Mouse (Mus musculus): Measurements from ENCODE around the gene Osbpl10. TPM values are rescaled to one million over a fixed set of nuclear protein-coding genes. Genes with fewer than 3 reads are reported as not detected.
A peak's percentile ranks its signal among the peaks of the same experiment; 100 is the strongest.

Gene Osbpl10
- polyA plus RNA-seq, 1 experiment: 8.3 TPM

DNA sequence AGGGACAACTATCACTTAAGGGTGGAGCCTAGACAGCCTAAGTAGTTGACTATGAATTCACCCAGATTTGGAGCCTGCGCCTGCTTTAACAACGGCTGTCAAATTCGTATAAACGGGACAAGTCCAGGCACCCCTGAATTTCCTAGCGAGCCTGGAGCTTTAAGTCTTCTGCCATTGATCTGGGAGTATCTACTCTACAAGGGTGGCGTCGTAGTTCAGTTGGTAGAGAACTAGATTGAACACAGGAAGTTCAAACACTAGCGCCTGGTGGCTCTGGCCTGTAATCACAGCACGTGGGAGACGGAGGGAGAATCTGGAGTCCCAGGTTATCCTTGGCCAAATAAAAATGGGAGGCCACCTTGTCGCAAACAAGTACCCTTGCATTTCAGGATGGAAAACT is 44.1 kb upstream of the Osbpl10 start:
- Histone ChIP-seq H3K9ac (ENCODE audit: low read depth, poor library complexity, severe bottlenecking) (no peak overlapping the region), H3K27me3 (ENCODE audit: control insufficient read depth, insufficient read depth, low read length, poor library complexity, severe bottlenecking) (no peaks in the 10 kb centered on the region), H3K4me1 (ENCODE audit: control insufficient read depth, insufficient read depth, low read length) (peaks cover 2% of the 10 kb centered on the region), H3K4me3 (ENCODE audit: low read depth, low read length) (peak overlapping the region; percentile 29), H3K9me3 (replicated peaks; ENCODE audit: control insufficient read depth, insufficient read depth, low read length, poor library complexity, severe bottlenecking) (no peaks in the 10 kb centered on the region), H3K36me3 (ENCODE audit: control insufficient read depth, insufficient read depth, low read length, poor library complexity, severe bottlenecking) (no peaks in the 10 kb centered on the region), H3K27ac (ENCODE audit: insufficient read depth, low read length) (no peak overlapping the region)
- no peak for TF ChIP-seq EP300 (IDR thresholded peaks at IDR 0.05; ENCODE audit: insufficient read depth, low read depth, low read length)
- TF ChIP-seq POLR2A (IDR thresholded peaks at IDR 0.05; ENCODE audit: insufficient read depth, low read length): no peak
- no peak for TF ChIP-seq CTCF (IDR thresholded peaks at IDR 0.05; ENCODE audit: low read depth, low read length)

DNA sequence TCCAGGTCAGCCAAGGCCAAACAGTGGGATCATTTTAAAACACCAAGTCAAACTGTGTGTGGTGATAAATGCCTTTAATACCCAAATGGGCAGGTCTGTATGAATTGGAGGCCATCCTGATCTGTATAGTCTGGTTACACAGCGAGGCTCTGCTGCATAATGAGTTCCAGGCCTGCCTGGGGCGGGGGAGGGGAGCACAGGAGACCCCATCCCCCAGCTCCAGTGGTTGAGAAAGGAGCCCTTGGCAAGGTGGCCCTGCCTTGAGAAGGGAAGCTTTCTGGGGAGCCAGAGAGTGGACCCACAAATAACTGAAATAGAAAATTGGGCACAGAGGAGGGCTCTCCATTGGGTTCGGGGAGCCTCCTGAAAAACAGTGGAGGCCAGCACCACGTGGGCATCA is 43.0 kb upstream of the Osbpl10 start:
- H3K4me1 ChIP-seq (ENCODE audit: control insufficient read depth, insufficient read depth, low read length): peaks cover 2% of the 10 kb centered on the region
- H3K36me3 ChIP-seq (ENCODE audit: control insufficient read depth, insufficient read depth, low read length, poor library complexity, severe bottlenecking): no peaks in the 10 kb centered on the region
- no peaks in the 10 kb centered on the region for H3K9me3 ChIP-seq (replicated peaks; ENCODE audit: control insufficient read depth, insufficient read depth, low read length, poor library complexity, severe bottlenecking)
- H3K4me3 ChIP-seq (ENCODE audit: low read depth, low read length): no peak overlapping the region
- H3K9ac ChIP-seq (ENCODE audit: low read depth, poor library complexity, severe bottlenecking): no peak overlapping the region
- H3K27ac ChIP-seq (ENCODE audit: insufficient read depth, low read length): no peak overlapping the region
- no peaks in the 10 kb centered on the region for H3K27me3 ChIP-seq (ENCODE audit: control insufficient read depth, insufficient read depth, low read length, poor library complexity, severe bottlenecking)
- TF ChIP-seq CTCF (IDR thresholded peaks at IDR 0.05; ENCODE audit: low read depth, low read length) (no peak), POLR2A (IDR thresholded peaks at IDR 0.05; ENCODE audit: insufficient read depth, low read length) (no peak)

DNA sequence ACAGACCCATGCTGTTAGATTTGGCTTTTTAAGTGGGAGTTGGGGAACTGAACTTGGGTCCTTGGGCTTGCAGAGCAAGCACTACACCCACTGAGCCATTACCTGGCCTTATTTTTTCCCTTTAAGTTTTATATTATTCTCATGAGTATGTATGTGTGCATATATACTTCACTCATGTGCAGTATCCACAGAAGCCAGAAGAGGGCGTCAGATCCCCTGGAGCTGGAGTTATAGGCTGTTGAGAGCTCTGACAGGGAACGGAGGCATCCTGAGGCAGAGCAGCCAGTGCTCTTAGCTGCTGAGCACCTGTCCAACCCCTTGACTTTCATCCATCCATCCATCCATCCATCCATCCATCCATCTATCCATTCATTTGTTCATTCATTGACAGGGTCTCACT is 41.7 kb upstream of the Osbpl10 start:
- H3K4me1 ChIP-seq (ENCODE audit: control insufficient read depth, insufficient read depth, low read length): peaks cover 2% of the 10 kb centered on the region
- TF ChIP-seq CTCF (IDR thresholded peaks at IDR 0.05; ENCODE audit: low read depth, low read length): peak; percentile 10
- TF ChIP-seq EP300 (IDR thresholded peaks at IDR 0.05; ENCODE audit: insufficient read depth, low read depth, low read length): no peak
- H3K27ac ChIP-seq (ENCODE audit: insufficient read depth, low read length): no peak overlapping the region
- no peak overlapping the region for H3K9ac ChIP-seq (ENCODE audit: low read depth, poor library complexity, severe bottlenecking)
- no peak overlapping the region for H3K4me3 ChIP-seq (ENCODE audit: low read depth, low read length)
- H3K36me3 ChIP-seq (ENCODE audit: control insufficient read depth, insufficient read depth, low read length, poor library complexity, severe bottlenecking): no peaks in the 10 kb centered on the region
- H3K27me3 ChIP-seq (ENCODE audit: control insufficient read depth, insufficient read depth, low read length, poor library complexity, severe bottlenecking): no peaks in the 10 kb centered on the region
- 0 out of 2 replicates have a peak, but pooled peaks cover under 1% of the 10 kb centered on the region for H3K9me3 ChIP-seq (replicated peaks; ENCODE audit: control insufficient read depth, insufficient read depth, low read length, poor library complexity, severe bottlenecking)

DNA sequence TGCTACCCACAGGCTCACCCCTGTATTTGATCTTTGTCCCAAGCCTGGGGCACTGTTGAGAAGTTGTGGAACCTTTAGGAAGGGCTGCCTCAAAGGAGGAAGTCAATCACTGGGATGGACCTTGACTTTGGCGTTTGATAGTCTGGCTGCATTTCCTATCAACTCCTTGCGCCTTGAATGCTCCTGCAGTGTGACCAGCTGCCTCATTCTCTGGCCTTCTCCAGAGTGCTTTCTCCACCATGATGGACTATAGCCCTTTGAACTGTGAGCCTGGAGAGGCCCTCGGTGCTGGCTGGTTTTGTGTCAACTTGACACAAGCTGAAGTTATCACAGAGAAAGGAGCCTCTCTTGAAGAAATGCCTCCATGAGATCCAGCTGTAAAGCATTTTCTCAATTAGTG is 33.7 kb upstream of the Osbpl10 start:
- no peak overlapping the region for H3K9ac ChIP-seq (ENCODE audit: low read depth, poor library complexity, severe bottlenecking)
- H3K27me3 ChIP-seq (ENCODE audit: control insufficient read depth, insufficient read depth, low read length, poor library complexity, severe bottlenecking): no peaks in the 10 kb centered on the region
- no peaks in the 10 kb centered on the region for H3K36me3 ChIP-seq (ENCODE audit: control insufficient read depth, insufficient read depth, low read length, poor library complexity, severe bottlenecking)
- H3K4me1 ChIP-seq (ENCODE audit: control insufficient read depth, insufficient read depth, low read length): no peaks in the 10 kb centered on the region
- no peak overlapping the region for H3K4me3 ChIP-seq (ENCODE audit: low read depth, low read length)
- H3K9me3 ChIP-seq (replicated peaks; ENCODE audit: control insufficient read depth, insufficient read depth, low read length, poor library complexity, severe bottlenecking): peaks cover 8% of the 10 kb centered on the region; the same call in 1 of the 2 replicates
- TF ChIP-seq EP300 (IDR thresholded peaks at IDR 0.05; ENCODE audit: insufficient read depth, low read depth, low read length) (no peak), CTCF (IDR thresholded peaks at IDR 0.05; ENCODE audit: low read depth, low read length) (no peak), POLR2A (IDR thresholded peaks at IDR 0.05; ENCODE audit: insufficient read depth, low read length) (no peak)
- no peak overlapping the region for H3K27ac ChIP-seq (ENCODE audit: insufficient read depth, low read length)

DNA sequence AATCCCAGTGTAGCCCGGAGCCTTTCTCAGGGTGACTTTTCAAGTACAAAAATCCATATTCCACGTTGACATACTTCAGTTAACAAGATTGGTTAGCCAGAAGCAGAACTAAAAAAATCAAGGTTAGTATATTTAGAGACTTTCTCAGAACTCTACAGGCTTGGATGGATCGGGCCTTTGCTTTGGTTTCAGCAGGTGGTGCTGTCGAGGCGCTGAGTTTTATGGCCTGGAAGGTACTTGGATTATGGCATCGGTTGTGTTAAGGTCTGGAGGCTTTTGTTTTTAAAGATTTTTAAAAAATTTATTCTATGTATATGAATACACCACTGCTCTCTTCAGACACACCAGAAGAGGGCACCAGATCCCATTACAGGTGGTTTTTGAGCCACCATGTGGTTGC is 32.8 kb upstream of the Osbpl10 start:
- Histone ChIP-seq H3K27me3 (ENCODE audit: control insufficient read depth, insufficient read depth, low read length, poor library complexity, severe bottlenecking) (no peaks in the 10 kb centered on the region), H3K9ac (ENCODE audit: low read depth, poor library complexity, severe bottlenecking) (no peak overlapping the region), H3K36me3 (ENCODE audit: control insufficient read depth, insufficient read depth, low read length, poor library complexity, severe bottlenecking) (no peaks in the 10 kb centered on the region), H3K27ac (ENCODE audit: insufficient read depth, low read length) (no peak overlapping the region), H3K9me3 (replicated peaks; ENCODE audit: control insufficient read depth, insufficient read depth, low read length, poor library complexity, severe bottlenecking) (peaks cover 8% of the 10 kb centered on the region; the same call in 1 of the 2 replicates), H3K4me1 (ENCODE audit: control insufficient read depth, insufficient read depth, low read length) (no peaks in the 10 kb centered on the region), H3K4me3 (ENCODE audit: low read depth, low read length) (no peak overlapping the region)
- TF ChIP-seq POLR2A (IDR thresholded peaks at IDR 0.05; ENCODE audit: insufficient read depth, low read length): no peak
- TF ChIP-seq CTCF (IDR thresholded peaks at IDR 0.05; ENCODE audit: low read depth, low read length): no peak
- no peak for TF ChIP-seq EP300 (IDR thresholded peaks at IDR 0.05; ENCODE audit: insufficient read depth, low read depth, low read length)

DNA sequence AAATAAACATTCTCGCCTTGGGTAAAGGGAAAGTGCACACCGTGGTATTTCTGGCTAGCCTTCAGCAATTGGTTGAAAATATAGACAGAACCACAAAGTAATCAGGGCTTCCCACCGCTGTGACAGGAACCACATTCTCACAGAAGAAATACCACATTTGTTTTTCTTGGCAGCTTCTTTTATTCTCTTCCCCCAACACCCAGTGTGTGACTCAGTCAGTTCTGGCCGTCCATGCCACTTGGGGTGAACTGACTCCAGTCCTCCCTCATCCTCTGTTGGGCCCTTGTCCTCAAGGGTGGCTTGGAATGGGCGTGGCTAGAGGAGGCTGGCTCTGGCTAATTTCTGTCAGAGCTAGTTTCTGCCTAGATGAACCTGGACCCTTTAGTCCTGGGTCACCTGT is 30.0 kb upstream of the Osbpl10 start:
- Histone ChIP-seq H3K4me1 (ENCODE audit: control insufficient read depth, insufficient read depth, low read length) (no peaks in the 10 kb centered on the region), H3K36me3 (ENCODE audit: control insufficient read depth, insufficient read depth, low read length, poor library complexity, severe bottlenecking) (no peaks in the 10 kb centered on the region), H3K9me3 (replicated peaks; ENCODE audit: control insufficient read depth, insufficient read depth, low read length, poor library complexity, severe bottlenecking) (no peaks in the 10 kb centered on the region), H3K9ac (ENCODE audit: low read depth, poor library complexity, severe bottlenecking) (no peak overlapping the region), H3K4me3 (ENCODE audit: low read depth, low read length) (no peak overlapping the region), H3K27ac (ENCODE audit: insufficient read depth, low read length) (no peak overlapping the region), H3K27me3 (ENCODE audit: control insufficient read depth, insufficient read depth, low read length, poor library complexity, severe bottlenecking) (no peaks in the 10 kb centered on the region)
- no peak for TF ChIP-seq EP300 (IDR thresholded peaks at IDR 0.05; ENCODE audit: insufficient read depth, low read depth, low read length)
- TF ChIP-seq CTCF (IDR thresholded peaks at IDR 0.05; ENCODE audit: low read depth, low read length): no peak
- TF ChIP-seq POLR2A (IDR thresholded peaks at IDR 0.05; ENCODE audit: insufficient read depth, low read length): no peak

All from ES-Bruce4 (cell line).